Mouse (Mus musculus) G1E (cell line): ENCODE data around the gene Ank3.

Source experiments
- CTCF ChIP-seq: IDR thresholded peaks from 2 replicates; pipeline ENCODE4 v1.5.1; 2012; ENCODE audit warnings: low read depth, low read length, inconsistent platforms, mixed read lengths
- GATA1 ChIP-seq: IDR thresholded peaks from 2 replicates; pipeline ENCODE4 v1.6.1; 2012; ENCODE audit warnings: borderline replicate concordance, low read length, inconsistent platforms, mixed read lengths
- POLR2AphosphoS5 ChIP-seq: IDR thresholded peaks from 2 replicates; pipeline ENCODE4 v1.6.1; 2012; ENCODE audit warnings: low read depth, low read length, inconsistent platforms; ENCODE audit not compliant: insufficient replicate concordance
- TAL1 ChIP-seq: conservative IDR thresholded peaks from 2 replicates; pipeline ENCODE4 v1.6.1; 2012; ENCODE audit warnings: low read depth, low read length, inconsistent platforms, mixed read lengths

GRCm38 (mm10) chr10:69753464-69753863 is 354.9 kb downstream of the Ank3 start:
- TF ChIP-seq CTCF (no peak), POLR2AphosphoS5 (no peak), GATA1 (no peak), TAL1 (no peak)
